In genomic region chr14:25342865-25343565, GRCm38 (mm10) we compare ENCODE assay signal across 12 mouse cellular contexts.
DNase-seq lines count a peak whose midpoint lies in the region; ATAC-seq lines count a peak whose summit lies in the region.
"Had no signal": no experiment of that assay in that cellular context is flagged by ENCODE, and none has a peak within 500 bp of the region (broad histone marks: within the 10 kb centered on the region; RNA-seq: fewer than 3 reads in every experiment).

No protein-coding gene starts in this region.

- H3K4me1 ChIP-seq in heart, embryonic 11.5 days (ENCODE audit: control insufficient read depth, insufficient read depth, low read length) = peaks cover 36% of the 10 kb centered on the region

- H3K27ac ChIP-seq in heart, embryonic 11.5 days (ENCODE audit: low read depth, low read length) = peak overlapping the region; percentile 0; the same call in 1 of the 2 replicates

- H3K9me3 ChIP-seq in heart, embryonic 11.5 days (replicated peaks; ENCODE audit: control insufficient read depth, low read length) = no peaks in the 10 kb centered on the region

- no peak for DNase-seq in heart, postnatal 25 days (ENCODE audit: low spot score)
- DNase-seq in kidney, postnatal 10 days = peak; percentile 35
- DNase-seq in kidney, postnatal 36 days = no peak
- DNase-seq in lung, postnatal 14 days = peak; percentile 33
- DNase-seq in right cerebral cortex, adult 2 months (ENCODE audit: low spot score in 2 of 2) = no peak
- no peak for DNase-seq in layer of hippocampus, adult 18-20 months (ENCODE audit: low spot score in 2 of 2)
- DNase-seq: cerebellum, adult 11-12 months; gastrocnemius, postnatal 10 days; layer of hippocampus, postnatal 36 days; thymus, postnatal 4 days had no signal

- H3K4me3 ChIP-seq in heart, embryonic 11.5 days (ENCODE audit: low read depth, low read length) = no peak overlapping the region

- WGBS in heart, embryonic 11.5 days (ENCODE audit: insufficient replicate concordance) = 44% methylated on average over 4 of the region's 4 CpGs

- no peak for ATAC-seq in heart, embryonic 11.5 days (replicated peaks; ENCODE audit: insufficient number of reproducible peaks, low FRiP score, low TSS enrichment)
- ATAC-seq in granulocyte monocyte progenitor cell, adult 5-6 weeks (replicated peaks; ENCODE audit: poor library complexity, severe bottlenecking) = peak; percentile 53

- no peak overlapping the region for H3K9ac ChIP-seq in heart, embryonic 11.5 days (ENCODE audit: low read depth, low read length)

- H3K27me3 ChIP-seq in heart, embryonic 11.5 days (ENCODE audit: control insufficient read depth, insufficient read depth, low read length) = no peaks in the 10 kb centered on the region

- H3K36me3 ChIP-seq in heart, embryonic 11.5 days (ENCODE audit: control insufficient read depth, insufficient read depth, low read length) = no peaks in the 10 kb centered on the region

- H3K4me2 ChIP-seq in heart, embryonic 11.5 days = no peak overlapping the region

- intact Hi-C loops in heart, postnatal 25 days (cut with DNase I) = no loop called here

Comparison
In these comparisons a context has a peak if more than half of its experiments do, and no peak if none do; other contexts are left out.
1. DNase-seq: peak in kidney, postnatal 10 days (single experiment) and lung, postnatal 14 days (single experiment); none in heart, postnatal 25 days (single experiment), kidney, postnatal 36 days (0 of 2), right cerebral cortex, adult 2 months (0 of 2) and layer of hippocampus, adult 18-20 months (0 of 2).